Mouse (Mus musculus): ENCODE measurements around the gene Cavin2.

The Cavin2 gene

GRCm38 (mm10) chr1:51307056-51307455 lies 18.1 kb downstream of the Cavin2 start:
- DNase-seq (ENCODE audit: low read depth, low spot score) = no peak

GRCm38 (mm10) chr1:51315476-51315875 lies 26.6 kb downstream of the Cavin2 start:
- no peak for DNase-seq (ENCODE audit: low read depth, low spot score)

DNA sequence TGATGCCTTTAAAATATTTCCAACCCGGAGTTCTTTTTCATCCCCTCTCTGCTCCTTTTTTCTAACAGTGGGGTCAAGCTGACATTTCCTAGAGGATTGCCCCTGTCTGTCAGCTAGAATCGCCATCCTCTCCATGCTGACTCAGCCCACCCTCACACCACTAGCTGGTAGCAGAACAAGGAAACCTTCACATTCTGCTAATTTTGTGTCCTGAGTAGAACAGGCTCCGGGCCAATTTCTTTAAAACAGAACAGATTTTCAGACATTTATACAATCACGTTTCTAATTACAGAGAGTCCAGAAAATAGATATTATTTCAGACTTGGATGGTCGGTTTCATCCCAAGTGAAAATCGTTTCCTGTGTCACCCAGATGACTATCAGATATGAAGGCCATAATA lies 34.6 kb downstream of the Cavin2 start:
- DNase-seq (ENCODE audit: low read depth, low spot score) = no peak

DNA sequence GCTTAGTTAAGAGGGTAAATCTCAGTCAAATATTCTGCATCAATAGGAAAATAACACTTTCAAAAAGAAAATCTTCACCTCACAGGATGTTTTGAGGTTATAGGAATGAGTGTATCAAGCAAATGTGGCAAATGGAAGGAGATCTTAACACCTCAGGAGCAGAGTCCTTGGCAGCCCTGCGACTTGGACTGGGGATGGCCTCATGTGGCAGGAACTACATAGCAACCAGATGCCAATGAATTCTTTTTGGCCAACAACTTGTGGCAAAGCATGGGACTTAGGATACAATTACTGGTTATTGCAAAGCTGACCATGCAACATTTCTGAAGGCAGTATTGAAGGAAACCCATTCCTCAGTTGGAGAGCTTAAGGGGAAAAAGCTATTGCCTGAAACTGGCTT lies 39.6 kb downstream of the Cavin2 start:
- DNase-seq (ENCODE audit: low read depth, low spot score) = no peak

DNA sequence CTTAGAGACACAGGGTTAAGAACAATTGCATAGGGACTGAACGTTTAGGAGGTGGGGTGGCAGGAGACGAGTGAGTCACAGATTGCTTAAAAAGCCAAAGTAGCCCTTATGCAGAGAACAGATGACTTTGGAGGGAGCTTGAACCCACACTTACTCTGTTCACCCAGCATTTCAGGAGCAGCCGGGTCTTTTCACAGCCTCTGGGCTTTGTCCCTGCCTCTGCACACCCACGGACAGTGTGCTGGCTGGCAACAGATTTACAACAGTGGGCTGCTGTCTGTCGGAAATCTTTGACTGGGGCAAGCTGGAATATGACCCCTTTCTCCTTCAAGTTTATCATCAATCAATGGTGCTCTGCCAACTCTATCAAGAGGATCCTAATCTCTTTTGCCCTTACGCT lies 44.1 kb downstream of the Cavin2 start:
- no peak for DNase-seq (ENCODE audit: low read depth, low spot score)

GRCm38 (mm10) chr1:51333557-51334285 lies 44.8 kb downstream of the Cavin2 start:
- DNase-seq (ENCODE audit: low read depth, low spot score) = peak; percentile 81

GRCm38 (mm10) chr1:51334289-51334688 lies 45.4 kb downstream of the Cavin2 start:
- DNase-seq (ENCODE audit: low read depth, low spot score) = no peak

DNA sequence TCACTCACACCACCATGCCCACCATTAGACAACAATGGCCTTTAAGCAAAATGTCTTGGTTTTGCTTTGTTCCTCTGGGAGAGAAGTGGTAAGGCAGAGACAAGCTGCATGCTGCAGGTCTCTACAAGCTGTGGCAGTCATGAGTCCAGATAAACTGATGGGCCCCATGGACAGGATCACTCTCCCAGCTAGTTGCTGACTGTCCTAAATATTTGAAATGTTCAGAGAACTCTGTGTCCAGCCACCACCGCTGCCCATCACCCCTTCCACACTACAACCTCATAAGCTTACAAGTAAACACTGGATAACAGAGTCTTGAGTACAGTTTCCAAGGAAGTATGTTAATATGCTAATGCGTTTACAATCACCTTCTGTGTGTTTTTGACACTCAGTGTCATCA lies 46.2 kb downstream of the Cavin2 start:
- DNase-seq (ENCODE audit: low read depth, low spot score) = no peak

DNA sequence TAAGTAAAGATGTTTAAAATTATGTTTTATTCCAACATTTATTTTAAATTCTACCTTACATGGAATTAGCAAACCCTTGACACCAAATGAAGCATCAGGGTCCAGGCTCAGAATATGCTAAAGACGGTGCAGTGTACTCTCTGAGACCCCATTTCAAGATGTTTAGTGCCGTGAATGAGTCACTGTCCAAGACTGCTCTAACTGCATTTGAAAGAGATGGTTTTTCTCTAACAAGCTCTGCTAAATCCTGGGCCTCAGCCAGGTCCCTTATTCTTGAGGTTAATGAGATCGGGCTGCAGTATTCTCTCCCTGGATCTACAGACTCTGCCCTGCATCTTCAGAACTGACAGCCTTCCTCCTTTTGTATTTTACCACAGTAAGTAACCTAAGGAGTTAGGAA lies 55.2 kb downstream of the Cavin2 start:
- DNase-seq (ENCODE audit: low read depth, low spot score) = no peak

DNA sequence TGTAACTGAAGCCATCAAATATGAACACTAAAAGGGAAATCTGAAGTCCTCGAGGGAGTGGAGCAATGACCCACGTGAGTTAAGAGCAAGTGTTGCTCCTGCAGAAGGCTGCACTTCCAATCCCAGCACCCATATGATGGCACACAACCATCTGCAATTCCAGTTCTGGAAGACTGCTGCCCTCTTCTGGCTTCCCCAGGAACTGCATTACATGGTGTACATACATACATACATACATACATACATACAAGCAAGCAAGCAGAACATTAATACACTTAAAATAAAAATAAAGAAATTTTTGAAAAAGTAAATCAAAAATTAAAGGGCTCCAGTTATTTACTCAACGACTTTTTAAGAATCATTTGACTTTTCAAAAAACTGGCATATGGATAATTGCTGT lies 58.7 kb downstream of the Cavin2 start:
- DNase-seq (ENCODE audit: low read depth, low spot score) = no peak

DNA sequence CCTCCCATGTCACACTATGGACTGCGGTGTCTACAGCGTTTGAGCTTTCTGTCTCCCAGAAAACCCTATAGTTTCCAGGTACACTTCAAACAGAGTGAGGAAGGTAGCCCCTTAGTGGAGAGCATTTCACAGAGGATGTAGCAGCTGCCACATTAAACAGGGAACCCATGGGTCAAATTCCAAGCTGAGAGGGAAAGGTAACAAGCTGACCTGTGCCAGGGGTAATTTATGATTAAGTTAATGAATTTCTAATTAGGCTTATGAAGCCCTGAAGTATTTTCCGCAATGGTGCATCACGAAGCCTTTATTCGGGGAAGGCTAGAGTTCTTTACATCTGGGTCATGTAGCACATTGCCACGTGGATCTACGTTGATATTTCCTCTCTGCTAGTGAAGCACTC lies 59.7 kb downstream of the Cavin2 start:
- DNase-seq (ENCODE audit: low read depth, low spot score) = no peak

DNA sequence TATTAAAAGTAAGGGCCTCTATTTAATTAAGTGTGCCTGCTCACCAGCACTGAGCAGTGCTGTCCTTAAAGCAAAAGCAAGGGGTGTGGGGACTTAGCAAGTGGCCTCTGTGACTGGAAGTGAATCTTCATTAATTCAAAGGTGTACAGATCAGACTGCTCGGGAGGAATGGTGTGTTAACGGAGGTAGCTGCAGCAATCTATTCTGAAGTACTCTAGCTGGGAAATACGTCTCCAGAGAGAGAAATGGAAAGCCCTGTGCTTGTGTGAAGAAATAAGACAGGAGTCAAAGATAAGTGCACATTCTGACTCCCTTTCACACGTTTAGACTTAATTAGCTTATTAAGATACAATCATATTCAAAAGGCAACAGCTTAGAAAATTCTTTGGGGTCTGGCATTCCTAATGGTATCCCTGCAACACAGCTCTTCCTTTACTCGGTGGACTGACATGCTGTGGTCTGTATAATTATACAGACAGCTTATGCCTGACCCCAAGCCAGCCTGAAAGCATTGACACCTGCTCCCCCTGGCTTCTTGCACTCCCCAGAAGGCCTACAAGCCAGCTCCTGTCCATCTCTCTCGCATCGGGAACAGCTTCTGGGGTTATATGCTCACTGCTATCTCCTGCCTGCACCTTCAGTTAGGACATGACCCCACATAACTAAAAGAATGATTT lies 60.5 kb downstream of the Cavin2 start:
- DNase-seq (ENCODE audit: low read depth, low spot score) = no peak
